Mouse (Mus musculus) intestine, embryonic 15.5 days (tissue): ENCODE data around the gene Tyw5. TPM values are rescaled to one million over a fixed set of nuclear protein-coding genes. Genes with fewer than 3 reads are reported as not detected.

Experiments
- ATAC-seq: fragments of 200-750 bp; cut with Nextera tagmentation; 2 replicates; pipeline ENCODE4 v1.8.0; 2017; ENCODE audit warnings: moderate TSS enrichment, moderate library complexity
- H3K27ac ChIP-seq: fragments of 300-500 bp; sonication (generic); 2 replicates; pipeline ENCODE4 v1.5.1; 2015; ENCODE audit warnings: mild to moderate bottlenecking, inconsistent platforms
- H3K27me3 ChIP-seq: fragments of 300-500 bp; sonication (generic); replicated peaks from 2 replicates; pipeline ENCODE4 v1.6.1; 2015; ENCODE audit warnings: inconsistent platforms
- H3K36me3 ChIP-seq: fragments of 300-500 bp; sonication (generic); 2 replicates; pipeline ENCODE4 v1.6.1; 2015; ENCODE audit warnings: inconsistent platforms
- H3K4me1 ChIP-seq: fragments of 300-500 bp; sonication (generic); replicated peaks from 2 replicates; pipeline ENCODE4 v1.6.1; 2015; ENCODE audit warnings: inconsistent platforms
- H3K4me2 ChIP-seq: fragments of 300-500 bp; sonication (generic); replicated peaks from 2 replicates; pipeline ENCODE4 v1.6.1; 2015; ENCODE audit warnings: mild to moderate bottlenecking, inconsistent platforms
- H3K4me3 ChIP-seq: fragments of 300-500 bp; sonication (generic); replicated peaks from 2 replicates; pipeline ENCODE4 v1.5.1; 2015; ENCODE audit warnings: inconsistent platforms
- H3K9ac ChIP-seq: fragments of 300-500 bp; sonication (generic); 2 replicates; pipeline ENCODE4 v1.6.1; 2015; ENCODE audit warnings: inconsistent platforms
- H3K9me3 ChIP-seq: fragments of 300-500 bp; sonication (generic); 2 replicates; pipeline ENCODE4 v1.6.1; 2016; ENCODE audit warnings: inconsistent platforms
- WGBS: fragments of 180-500 bp; shearing (Covaris S2); methylation state at CpG from one replicate; pipeline ENCODE4 v1.1.7; 2015; 5-methylcytosine and 5-hydroxymethylcytosine counted together
- polyA plus RNA-seq: library from polyadenylated mRNA; unstranded; fragments of >200 nt; fragmentation: Nextera tagmentation; extraction: Ambion mirVana; gene quantifications from 2 replicates; pipeline ENCODE4 v1.2.1, GENCODE M21; 2015

Gene Tyw5
- polyA plus RNA-seq, 1 experiment from 2014 or later, result 26.2 TPM

GRCm38 (mm10) chr1:57376806-57377205, 30.1 kb downstream of the Tyw5 start:
- WGBS, result 60% methylated on average over 6 of the region's 6 CpGs
- Histone ChIP-seq H3K4me2 (peak overlapping the region; percentile 54), H3K4me3 (peak overlapping the region; percentile 79; the same call in 1 of the 2 replicates), H3K4me1 (no peaks in the 10 kb centered on the region), H3K27me3 (no peaks in the 10 kb centered on the region), H3K9me3 (no peaks in the 10 kb centered on the region), H3K9ac (no peak overlapping the region), H3K27ac (no peak overlapping the region), H3K36me3 (no peaks in the 10 kb centered on the region)
- ATAC-seq, result no peak

DNA sequence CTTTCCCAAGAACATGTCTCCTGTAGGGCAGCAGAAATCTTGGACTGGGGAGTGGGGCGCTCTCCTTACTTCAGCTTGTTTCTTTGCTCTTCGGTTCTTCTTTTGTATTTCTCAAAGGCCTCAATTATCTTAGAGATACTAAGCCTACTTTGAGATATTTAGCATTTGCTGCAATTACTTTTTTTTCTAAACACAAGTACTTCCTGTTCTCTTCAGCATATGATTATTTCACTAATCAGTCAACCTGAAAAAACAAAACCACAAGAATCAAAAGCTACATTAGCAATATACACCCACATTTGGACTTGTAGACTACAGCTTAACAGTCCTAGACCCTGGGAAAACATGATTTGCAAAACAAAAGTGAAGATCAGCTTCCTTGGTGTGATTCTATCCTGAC, 31.6 kb downstream of the Tyw5 start:
- Histone ChIP-seq H3K4me2 (no peak overlapping the region), H3K36me3 (no peaks in the 10 kb centered on the region), H3K9ac (no peak overlapping the region), H3K4me1 (no peaks in the 10 kb centered on the region), H3K27ac (no peak overlapping the region), H3K27me3 (no peaks in the 10 kb centered on the region), H3K4me3 (no peak overlapping the region), H3K9me3 (no peaks in the 10 kb centered on the region)
- ATAC-seq, result no peak
- WGBS, result 98% methylated on average over 2 of the region's 2 CpGs

DNA sequence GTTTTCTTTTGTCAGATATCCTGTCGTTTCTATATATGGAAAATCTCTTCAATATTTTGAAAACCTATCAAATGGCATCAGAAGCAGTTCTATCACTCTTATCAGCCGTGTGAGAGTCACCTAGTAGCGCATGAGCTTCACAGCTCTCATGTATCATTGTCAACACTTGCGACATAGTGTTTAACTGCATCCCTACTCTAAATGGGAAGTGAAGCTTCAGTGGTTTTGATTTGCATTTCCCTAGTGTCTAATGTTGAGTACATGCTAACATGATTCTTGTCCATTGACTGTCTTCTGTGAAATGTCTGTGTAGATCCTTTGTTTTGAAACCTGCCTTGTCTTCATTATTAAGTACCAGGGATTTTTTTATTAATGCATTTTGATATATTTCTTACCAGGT, 36.5 kb downstream of the Tyw5 start:
- WGBS, result 85% methylated on average over 4 of the region's 4 CpGs
- no peak for ATAC-seq

GRCm38 (mm10) chr1:57369111-57369510, 37.8 kb downstream of the Tyw5 start:
- 78% methylated on average over 4 of the region's 4 CpGs for WGBS
- Histone ChIP-seq H3K4me2 (no peak overlapping the region), H3K9ac (no peak overlapping the region), H3K4me3 (no peak overlapping the region), H3K4me1 (no peaks in the 10 kb centered on the region), H3K27ac (no peak overlapping the region), H3K27me3 (no peaks in the 10 kb centered on the region), H3K36me3 (no peaks in the 10 kb centered on the region), H3K9me3 (no peaks in the 10 kb centered on the region)
- no peak for ATAC-seq

More for the DNA sequence above, 36.5 kb downstream of the Tyw5 start:
- no peaks in the 10 kb centered on the region for H3K4me1 ChIP-seq
- no peak overlapping the region for H3K27ac ChIP-seq
- no peak overlapping the region for H3K9ac ChIP-seq
- no peaks in the 10 kb centered on the region for H3K9me3 ChIP-seq
- H3K4me2 ChIP-seq, result no peak overlapping the region
- H3K4me3 ChIP-seq, result no peak overlapping the region
- no peaks in the 10 kb centered on the region for H3K27me3 ChIP-seq
- H3K36me3 ChIP-seq, result no peaks in the 10 kb centered on the region

DNA sequence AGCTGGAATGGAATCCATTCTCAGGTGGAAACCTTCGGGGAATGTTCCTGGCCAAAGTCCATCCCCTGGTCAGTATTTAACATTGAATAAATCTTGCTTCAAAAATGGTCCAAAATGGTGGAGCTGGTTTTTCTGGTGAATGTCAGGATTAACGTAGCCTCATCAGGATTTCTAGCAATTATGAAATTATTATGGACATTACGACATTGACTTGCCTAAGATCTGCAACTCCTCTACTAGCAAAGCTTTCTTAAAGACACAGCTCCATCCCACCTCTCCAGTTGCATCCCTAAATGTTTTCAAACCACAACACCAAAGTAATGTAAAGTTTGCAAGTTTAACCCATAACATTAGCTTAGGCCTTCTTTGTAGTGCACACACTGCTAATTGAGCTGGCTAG, 39.5 kb downstream of the Tyw5 start:
- Histone ChIP-seq H3K9ac (no peak overlapping the region), H3K36me3 (no peaks in the 10 kb centered on the region), H3K27me3 (no peaks in the 10 kb centered on the region), H3K4me3 (no peak overlapping the region), H3K4me2 (no peak overlapping the region), H3K27ac (no peak overlapping the region), H3K9me3 (no peaks in the 10 kb centered on the region), H3K4me1 (no peaks in the 10 kb centered on the region)
- 84% methylated on average over 3 of the region's 3 CpGs for WGBS
- no peak for ATAC-seq

GRCm38 (mm10) chr1:57358546-57358945, 48.4 kb downstream of the Tyw5 start:
- H3K9me3 ChIP-seq, result no peaks in the 10 kb centered on the region
- WGBS, result 80% methylated on average over 5 of the region's 5 CpGs
- H3K36me3 ChIP-seq, result no peaks in the 10 kb centered on the region
- H3K4me1 ChIP-seq, result no peaks in the 10 kb centered on the region
- ATAC-seq, result no peak
- H3K4me3 ChIP-seq, result no peak overlapping the region
- no peak overlapping the region for H3K9ac ChIP-seq
- H3K27me3 ChIP-seq, result no peaks in the 10 kb centered on the region
- no peak overlapping the region for H3K27ac ChIP-seq
- H3K4me2 ChIP-seq, result no peak overlapping the region

GRCm38 (mm10) chr1:57351941-57352340, 55.0 kb downstream of the Tyw5 start:
- Histone ChIP-seq H3K9ac (no peak overlapping the region), H3K4me1 (no peaks in the 10 kb centered on the region), H3K27ac (no peak overlapping the region), H3K27me3 (no peaks in the 10 kb centered on the region), H3K36me3 (no peaks in the 10 kb centered on the region), H3K4me2 (no peak overlapping the region), H3K9me3 (no peaks in the 10 kb centered on the region), H3K4me3 (no peak overlapping the region)
- ATAC-seq, result no peak
- 64% methylated on average over 1 of the region's 1 CpGs for WGBS

- H3K4me3 ChIP-seq, result no peak overlapping the region
- ATAC-seq, result no peak
- H3K27ac ChIP-seq, result no peak overlapping the region
- H3K9ac ChIP-seq, result no peak overlapping the region
- H3K36me3 ChIP-seq, result no peaks in the 10 kb centered on the region
- no peak overlapping the region for H3K4me2 ChIP-seq
- H3K4me1 ChIP-seq, result no peaks in the 10 kb centered on the region
- no peaks in the 10 kb centered on the region for H3K27me3 ChIP-seq
- H3K9me3 ChIP-seq, result no peaks in the 10 kb centered on the region
These were observed 59.4 kb downstream of the Tyw5 start for GRCm38 (mm10) chr1:57347487-57347886.

DNA sequence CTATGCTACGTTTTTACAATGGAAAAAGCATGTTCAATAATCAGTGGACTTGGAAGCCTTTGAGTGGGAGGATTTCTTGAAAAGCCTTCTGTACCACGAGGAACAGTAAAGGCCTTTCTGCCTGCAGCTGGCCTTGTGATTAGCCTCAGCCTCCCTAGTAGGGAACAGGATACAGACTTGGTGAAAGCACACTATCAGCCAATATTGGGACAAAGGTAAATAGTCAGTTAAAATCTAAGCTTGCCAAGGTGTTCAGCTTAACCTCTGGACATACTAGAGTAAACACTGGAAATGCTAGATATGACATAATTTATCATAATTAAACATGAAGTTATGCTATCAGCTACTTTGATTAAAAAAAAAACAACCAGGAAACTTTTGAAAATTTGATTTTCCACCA, 65.7 kb downstream of the Tyw5 start:
- no peak overlapping the region for H3K27ac ChIP-seq
- no peak overlapping the region for H3K9ac ChIP-seq
- 49% methylated on average over 2 of the region's 2 CpGs for WGBS
- no peaks in the 10 kb centered on the region for H3K27me3 ChIP-seq
- no peaks in the 10 kb centered on the region for H3K9me3 ChIP-seq
- H3K4me2 ChIP-seq, result no peak overlapping the region
- no peaks in the 10 kb centered on the region for H3K36me3 ChIP-seq
- ATAC-seq, result no peak
- 0 out of 2 replicates have a peak, but pooled peaks cover 3% of the 10 kb centered on the region for H3K4me1 ChIP-seq
- no peak overlapping the region for H3K4me3 ChIP-seq

DNA sequence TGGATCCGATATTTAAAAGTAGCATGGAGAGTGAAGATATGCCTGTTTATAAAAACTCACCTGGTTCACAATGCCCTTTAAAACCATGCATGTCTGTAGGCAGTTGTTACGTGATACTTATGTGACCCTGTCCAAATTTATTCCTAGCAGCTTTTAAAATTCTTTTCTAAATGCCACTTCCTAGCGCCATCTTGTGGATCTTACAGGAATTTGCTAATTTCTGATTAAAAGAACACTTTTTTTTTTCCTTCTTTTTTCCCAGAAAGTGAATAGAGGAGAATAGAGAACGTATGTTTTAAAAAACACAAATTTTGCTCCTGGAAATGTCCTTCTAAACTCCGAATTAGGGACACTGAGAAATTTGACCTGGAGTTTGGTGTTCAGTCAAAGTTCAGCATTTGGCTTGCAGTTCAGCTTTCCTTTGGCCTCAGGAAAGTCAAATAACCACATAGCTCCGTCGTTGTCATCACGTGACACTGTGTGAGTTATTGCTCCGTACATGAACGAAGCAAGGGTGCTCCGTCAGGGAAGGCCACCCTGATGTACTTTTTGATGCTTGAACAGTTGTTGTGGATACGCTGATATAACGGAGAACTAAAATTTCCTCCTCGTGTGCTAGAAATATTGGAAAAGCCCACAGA, 67.6 kb downstream of the Tyw5 start:
- Histone ChIP-seq H3K36me3 (no peaks in the 10 kb centered on the region), H3K9ac (no peak overlapping the region), H3K4me3 (no peak overlapping the region), H3K9me3 (no peaks in the 10 kb centered on the region), H3K27ac (no peak overlapping the region), H3K27me3 (no peaks in the 10 kb centered on the region), H3K4me2 (no peak overlapping the region), H3K4me1 (0 out of 2 replicates have a peak, but pooled peaks cover 3% of the 10 kb centered on the region)
- no peak for ATAC-seq
- WGBS, result 46% methylated on average over 14 of the region's 14 CpGs

Other genes with a start within 250 kb of the Tyw5 start
- 10.1 and 12.7 TPM in 2 replicates for gene 1700066M21Rik, start 29.5 kb downstream of the Tyw5 start, polyA plus RNA-seq
- gene Maip1, start 773 bp downstream of the Tyw5 start, polyA plus RNA-seq, result 17.0 and 19.7 TPM in 2 replicates